Mouse (Mus musculus): ENCODE results near the gene Tmem167b.

GRCm38 (mm10) chr3:108523415-108523814 is 38.9 kb downstream of the Tmem167b start:
- TF ChIP-seq CTCF (IDR thresholded peaks at IDR 0.05; ENCODE audit: low read depth, low read length) (no peak), TAL1 (conservative IDR thresholded peaks at IDR 0.05; ENCODE audit: low read depth, low read length) (no peak), POLR2AphosphoS5 (IDR thresholded peaks at IDR 0.05; ENCODE audit: insufficient replicate concordance, low read depth, low read length) (no peak)
